Mouse (Mus musculus): ENCODE measurements around the gene Elavl2. TPM values are rescaled to one million over a fixed set of nuclear protein-coding genes. Genes with fewer than 3 reads are reported as not detected.

Elavl2 gene
- total RNA-seq, 2 experiments from 2014 or later, result 96.3 to 106 TPM

DNA sequence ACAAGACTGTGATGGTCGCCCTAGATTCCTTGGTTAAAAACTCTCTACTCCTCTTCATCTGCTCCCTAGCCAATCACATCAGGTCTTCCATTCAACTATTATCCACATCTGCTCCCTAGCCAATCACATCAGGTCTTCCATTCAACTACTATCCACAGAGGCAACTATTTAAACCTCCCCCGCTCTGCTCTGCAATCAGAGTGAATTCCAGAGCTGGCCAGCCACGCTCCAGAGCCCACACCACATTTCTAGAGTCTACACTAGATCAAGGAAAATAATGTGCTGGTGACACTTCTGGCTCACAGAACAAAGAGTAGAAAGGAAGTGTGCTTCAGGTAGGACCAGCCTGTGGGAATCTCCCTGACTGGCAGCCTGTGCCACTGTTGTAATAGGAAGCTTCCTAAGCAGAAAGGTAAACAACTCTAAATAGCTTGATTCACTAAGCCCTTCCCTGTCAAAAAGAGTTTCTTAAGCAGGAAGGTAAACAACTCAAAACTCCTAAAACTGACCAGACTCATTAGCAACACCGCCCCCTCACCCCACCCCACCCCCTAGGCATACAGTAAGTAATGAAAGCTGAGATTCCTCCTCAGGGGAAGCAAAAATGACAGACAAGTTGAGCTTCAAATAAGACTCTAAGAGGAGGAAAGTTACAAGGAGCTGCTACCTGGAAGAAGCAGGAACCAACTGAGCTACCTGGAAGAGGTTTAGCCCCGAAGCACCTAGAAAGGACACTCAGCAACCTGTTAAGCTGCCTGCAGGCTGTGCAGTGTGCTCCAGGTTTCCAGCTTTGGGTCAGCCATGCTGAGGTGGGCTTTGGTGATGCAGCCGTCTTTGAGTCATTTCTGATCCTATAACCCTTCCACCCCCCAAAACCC is 191.9 kb downstream of the Elavl2 start:
- no peak for DNase-seq

Small RNAs within 50 kb of the gene (microRNA-seq; reads per million reads assigned to microRNA genes)
- gene Mir6402, result 0 reads per million in 2 experiments

Measured in layer of hippocampus, postnatal 36 days (tissue).